ENCODE assay signal across 20 mouse cellular contexts in genomic region chr11:66745479-66745878, GRCm38 (mm10).
DNase-seq lines count a peak whose midpoint lies in the region; ATAC-seq and TF ChIP-seq lines count a peak whose summit lies in the region.
"Had no signal": no experiment of that assay in that cellular context is flagged by ENCODE, and none has a peak within 500 bp of the region (broad histone marks: within the 10 kb centered on the region; RNA-seq: fewer than 3 reads in every experiment).

No protein-coding gene starts in this region.

- no peak overlapping the region for H3K4me2 ChIP-seq in forebrain, embryonic 11.5 days (ENCODE audit: low read depth, low read length, severe bottlenecking)
- H3K4me2 ChIP-seq in hindbrain, postnatal 0 days (ENCODE audit: low read depth, low read length) = no peak overlapping the region
- H3K4me2 ChIP-seq in hindbrain, embryonic 12.5 days (replicated peaks) = no peak overlapping the region
- H3K4me2 ChIP-seq: embryonic facial prominence, embryonic 13.5 days; heart, embryonic 12.5 days; hindbrain, embryonic 15.5 days had no signal

- 45% methylated on average over 1 of the region's 1 CpGs for WGBS in forebrain, embryonic 11.5 days
- WGBS in forebrain, embryonic 10.5 days = 76% methylated on average over 1 of the region's 1 CpGs
- 23% methylated on average over 1 of the region's 1 CpGs for whole genome bisulfite sequencing in hindbrain, postnatal 0 days
- 67% methylated on average over 1 of the region's 1 CpGs for WGBS in hindbrain, embryonic 12.5 days

- ATAC-seq in forebrain, embryonic 11.5 days (replicated peaks; ENCODE audit: low FRiP score) = peak; percentile 58; the same call in 1 of the 2 replicates
- no peak for ATAC-seq in hindbrain, postnatal 0 days
- ATAC-seq in hindbrain, embryonic 12.5 days (ENCODE audit: low FRiP score) = no peak
- ATAC-seq: inflammation-experienced regulatory T-cells, adult 6 months; intestine, postnatal 0 days had no signal

- H3K9me3 ChIP-seq in forebrain, embryonic 11.5 days (ENCODE audit: control insufficient read depth, low read length) = no peaks in the 10 kb centered on the region
- no peaks in the 10 kb centered on the region for H3K9me3 ChIP-seq in forebrain, embryonic 10.5 days
- H3K9me3 ChIP-seq in hindbrain, postnatal 0 days (ENCODE audit: low read length) = no peaks in the 10 kb centered on the region
- no peaks in the 10 kb centered on the region for H3K9me3 ChIP-seq in hindbrain, embryonic 12.5 days (replicated peaks)
- H3K9me3 ChIP-seq: embryonic facial prominence, embryonic 13.5 days; heart, embryonic 12.5 days; hindbrain, embryonic 10.5 days; hindbrain, embryonic 15.5 days had no signal

- H3K4me1 ChIP-seq in forebrain, embryonic 11.5 days (replicated peaks; ENCODE audit: control insufficient read depth, insufficient read depth, low read length) = no peaks in the 10 kb centered on the region
- H3K4me1 ChIP-seq in forebrain, embryonic 10.5 days = no peaks in the 10 kb centered on the region
- no peaks in the 10 kb centered on the region for H3K4me1 ChIP-seq in hindbrain, postnatal 0 days (ENCODE audit: insufficient read depth, low read length)
- no peaks in the 10 kb centered on the region for H3K4me1 ChIP-seq in hindbrain, embryonic 12.5 days
- H3K4me1 ChIP-seq: embryonic facial prominence, embryonic 13.5 days; heart, embryonic 12.5 days; hindbrain, embryonic 10.5 days; hindbrain, embryonic 15.5 days had no signal

- H3K27me3 ChIP-seq in forebrain, embryonic 11.5 days (ENCODE audit: control insufficient read depth, insufficient read depth, low read length) = no peaks in the 10 kb centered on the region
- no peaks in the 10 kb centered on the region for H3K27me3 ChIP-seq in forebrain, embryonic 10.5 days (ENCODE audit: poor library complexity, severe bottlenecking)
- no peaks in the 10 kb centered on the region for H3K27me3 ChIP-seq in hindbrain, postnatal 0 days (ENCODE audit: insufficient read depth, low read length)
- no peaks in the 10 kb centered on the region for H3K27me3 ChIP-seq in hindbrain, embryonic 12.5 days
- H3K27me3 ChIP-seq: embryonic facial prominence, embryonic 13.5 days; heart, embryonic 12.5 days; hindbrain, embryonic 15.5 days had no signal

- H3K9ac ChIP-seq in forebrain, embryonic 11.5 days (ENCODE audit: low read length) = no peak overlapping the region
- no peak overlapping the region for H3K9ac ChIP-seq in hindbrain, postnatal 0 days (replicated peaks; ENCODE audit: low read length)
- H3K9ac ChIP-seq in hindbrain, embryonic 12.5 days = no peak overlapping the region
- H3K9ac ChIP-seq: embryonic facial prominence, embryonic 13.5 days; heart, embryonic 12.5 days; hindbrain, embryonic 15.5 days had no signal

- no peaks in the 10 kb centered on the region for H3K36me3 ChIP-seq in forebrain, embryonic 11.5 days (ENCODE audit: control insufficient read depth, insufficient read depth, low read length)
- no peaks in the 10 kb centered on the region for H3K36me3 ChIP-seq in forebrain, embryonic 10.5 days (replicated peaks)
- no peaks in the 10 kb centered on the region for H3K36me3 ChIP-seq in hindbrain, postnatal 0 days (ENCODE audit: insufficient read depth, low read length)
- no peaks in the 10 kb centered on the region for H3K36me3 ChIP-seq in hindbrain, embryonic 12.5 days
- H3K36me3 ChIP-seq: embryonic facial prominence, embryonic 13.5 days; heart, embryonic 12.5 days; hindbrain, embryonic 10.5 days; hindbrain, embryonic 15.5 days had no signal

- H3K27ac ChIP-seq in forebrain, embryonic 11.5 days (ENCODE audit: low read depth, low read length) = no peak overlapping the region
- no peak overlapping the region for H3K27ac ChIP-seq in forebrain, embryonic 10.5 days
- H3K27ac ChIP-seq in hindbrain, postnatal 0 days = no peak overlapping the region
- no peak overlapping the region for H3K27ac ChIP-seq in hindbrain, embryonic 12.5 days
- H3K27ac ChIP-seq: embryonic facial prominence, embryonic 13.5 days; heart, adult 2 months; hindbrain, embryonic 10.5 days; hindbrain, embryonic 15.5 days had no signal

- H3K4me3 ChIP-seq in forebrain, embryonic 11.5 days (ENCODE audit: low read depth, low read length) = no peak overlapping the region
- no peak overlapping the region for H3K4me3 ChIP-seq in forebrain, embryonic 10.5 days
- H3K4me3 ChIP-seq in hindbrain, postnatal 0 days (ENCODE audit: low read length) = no peak overlapping the region
- no peak overlapping the region for H3K4me3 ChIP-seq in hindbrain, embryonic 12.5 days
- H3K4me3 ChIP-seq: embryonic facial prominence, embryonic 13.5 days; heart, adult 2 months; heart, embryonic 12.5 days; hindbrain, embryonic 10.5 days; hindbrain, embryonic 15.5 days had no signal

- peak; percentile 62 for DNase-seq in forebrain, embryonic 11.5 days (ENCODE audit: low spot score)
- no peak for DNase-seq in forebrain, embryonic 10.5 days (ENCODE audit: extremely low spot score, low spot score)
- DNase-seq in hindbrain, postnatal 0 days (ENCODE audit: low spot score) = peak; percentile 22
- DNase-seq in retina, postnatal 1 day = peak; percentile 88
- DNase-seq in retina, embryonic 14.5 days (ENCODE audit: low spot score) = no peak
- DNase-seq in retina, postnatal 7 days (ENCODE audit: low read depth, low spot score) = peak; percentile 9
- DNase-seq in embryo, embryonic 10.5 days (ENCODE audit: low spot score) = no peak
- DNase-seq: adrenal gland, postnatal 10 days; cerebellum, adult 11-12 months; cerebellum, adult 9-10 months; gastrocnemius, postnatal 10 days; heart, adult 2 months; kidney, adult 8-10 months had no signal

- TF ChIP-seq CTCF in hindbrain, postnatal 0 days (IDR thresholded peaks at IDR 0.05; ENCODE audit: low read depth) = no peak

Comparison
In these comparisons a context has a peak if more than half of its experiments do, and no peak if none do; other contexts are left out.
1. DNase-seq: peak in forebrain, embryonic 11.5 days (single experiment), hindbrain, postnatal 0 days (single experiment), retina, postnatal 1 day (single experiment) and retina, postnatal 7 days (single experiment); none in forebrain, embryonic 10.5 days (single experiment), retina, embryonic 14.5 days (single experiment) and embryo, embryonic 10.5 days (single experiment).